Comparison of ENCODE assay signal across 18 mouse cellular contexts in the genomic region with DNA sequence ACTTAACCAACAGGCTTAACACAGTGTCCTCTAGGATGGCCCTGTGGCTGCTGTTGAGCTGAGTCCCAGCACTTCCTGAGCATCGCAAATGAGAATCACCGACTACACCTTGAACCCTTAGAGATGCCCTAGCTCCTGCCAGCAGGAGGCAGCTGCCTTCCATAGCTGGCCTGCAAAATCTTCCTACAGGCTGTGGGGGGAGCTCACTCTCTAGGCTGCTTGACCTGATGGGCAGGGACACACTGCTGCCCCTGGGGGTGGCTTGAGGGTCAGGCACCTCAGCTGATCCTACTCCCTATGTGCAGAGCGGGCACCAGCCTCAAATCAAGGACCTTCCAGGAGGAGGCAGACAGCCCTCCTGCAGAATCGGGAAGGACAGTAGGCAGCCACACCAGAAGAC. TPM values are rescaled to one million over a fixed set of nuclear protein-coding genes. Genes with fewer than 3 reads are reported as not detected.
A peak's percentile ranks its signal among the peaks of the same experiment; 100 is the strongest.
DNase-seq lines count a peak whose midpoint lies in the region; ATAC-seq and TF ChIP-seq lines count a peak whose summit lies in the region.
"Had no signal": no experiment of that assay in that cellular context is flagged by ENCODE, and none has a peak within 500 bp of the region (broad histone marks: within the 10 kb centered on the region; RNA-seq: fewer than 3 reads in every experiment).

No protein-coding gene starts in this region.

- TF ChIP-seq EP300 in heart, postnatal 0 days (IDR thresholded peaks at IDR 0.05; ENCODE audit: low read depth), result no peak
- TF ChIP-seq EP300 in liver, postnatal 0 days (IDR thresholded peaks at IDR 0.05; ENCODE audit: low read depth), result no peak
- no peak for TF ChIP-seq EP300 in CH12.LX (IDR thresholded peaks at IDR 0.05; ENCODE audit: low read length)

- peak; percentile 14 for TF ChIP-seq RAD21 in CH12.LX (IDR thresholded peaks at IDR 0.05; ENCODE audit: low read depth, low read length)

- no peaks in the 10 kb centered on the region for H3K27me3 ChIP-seq in heart, postnatal 0 days (ENCODE audit: control insufficient read depth, insufficient read depth, low read length)
- H3K27me3 ChIP-seq in liver, postnatal 0 days (ENCODE audit: insufficient read depth, low read length), result no peaks in the 10 kb centered on the region
- H3K27me3 ChIP-seq in liver, embryonic 11.5 days (replicated peaks; ENCODE audit: control insufficient read depth, insufficient read depth, low read length), result no peaks in the 10 kb centered on the region
- H3K27me3 ChIP-seq in CH12.LX (replicated peaks), result no peaks in the 10 kb centered on the region
- H3K27me3 ChIP-seq: heart, embryonic 13.5 days; megakaryocyte, embryonic 14.5 days; neural tube, embryonic 13.5 days had no signal

- dilution Hi-C loops in CH12.LX (cut with MboI; ENCODE audit: extremely low pct_ligation_motif_present, extremely low pct_unique_long_range_greater_than_20kb, low sequenced_read_pairs), result no loop called here

- no peak for TF ChIP-seq POLR2A in CH12.LX (IDR thresholded peaks at IDR 0.05; ENCODE audit: low read depth, low read length)
- TF ChIP-seq POLR2A in bone marrow, adult 2 months (IDR thresholded peaks at IDR 0.05; ENCODE audit: borderline replicate concordance, control insufficient read depth, low read depth, low read length), result no peak

- no peak overlapping the region for H3K4me2 ChIP-seq in heart, postnatal 0 days (ENCODE audit: low read depth, low read length)
- H3K4me2 ChIP-seq in liver, postnatal 0 days (ENCODE audit: low read depth, low read length), result no peak overlapping the region
- H3K4me2 ChIP-seq in liver, embryonic 11.5 days, result no peak overlapping the region
- no peak overlapping the region for H3K4me2 ChIP-seq in CH12.LX (ENCODE audit: insufficient read depth, low read depth, poor library complexity, severe bottlenecking)
- H3K4me2 ChIP-seq: heart, embryonic 13.5 days; neural tube, embryonic 13.5 days had no signal

- no peak for ATAC-seq in heart, postnatal 0 days (ENCODE audit: insufficient read depth, low read depth)
- ATAC-seq in liver, postnatal 0 days, result no peak
- no peak for ATAC-seq in liver, embryonic 11.5 days (replicated peaks; ENCODE audit: low FRiP score)

- H3K4me1 ChIP-seq in heart, postnatal 0 days (ENCODE audit: control insufficient read depth, insufficient read depth), result peaks cover 17% of the 10 kb centered on the region
- H3K4me1 ChIP-seq in liver, postnatal 0 days (ENCODE audit: insufficient read depth), result peaks cover 6% of the 10 kb centered on the region
- 0 out of 2 replicates have a peak, but pooled peaks cover 2% of the 10 kb centered on the region for H3K4me1 ChIP-seq in liver, embryonic 11.5 days (replicated peaks; ENCODE audit: control insufficient read depth, insufficient read depth, low read length)
- peaks cover 3 to 6% of the 10 kb centered on the region in 2 experiments; a peak in 3 of 4 replicates for H3K4me1 ChIP-seq in CH12.LX (ENCODE audit: control insufficient read depth in 1 of 2, insufficient read depth in 2 of 2)
- no peaks in the 10 kb centered on the region for H3K4me1 ChIP-seq in bone marrow, adult 2 months (ENCODE audit: control insufficient read depth, insufficient read depth, low read length)

- peaks cover 59% of the 10 kb centered on the region for H3K36me3 ChIP-seq in heart, postnatal 0 days (replicated peaks; ENCODE audit: control insufficient read depth, insufficient read depth, low read length)
- H3K36me3 ChIP-seq in liver, postnatal 0 days (replicated peaks; ENCODE audit: insufficient read depth, low read length), result peaks cover 51% of the 10 kb centered on the region
- 0 out of 2 replicates have a peak, but pooled peaks cover 2% of the 10 kb centered on the region for H3K36me3 ChIP-seq in liver, embryonic 11.5 days (ENCODE audit: control insufficient read depth, insufficient read depth, low read length)
- peaks cover 2 to 3% of the 10 kb centered on the region in 2 experiments for H3K36me3 ChIP-seq in CH12.LX (replicated peaks in 1 of 2; ENCODE audit: control insufficient read depth in 1 of 2, insufficient read depth in 1 of 2, low read length in 1 of 2)
- H3K36me3 ChIP-seq: hindbrain, embryonic 10.5 days; neural tube, embryonic 13.5 days had no signal

- in situ Hi-C loops in CH12.LX (cut with MboI; ENCODE audit: low pct_ligation_motif_present, low pct_unique_long_range_greater_than_20kb, low sequenced_read_pairs), result no loop called here

- no peaks in the 10 kb centered on the region for H3K79me2 ChIP-seq in CH12.LX (replicated peaks; ENCODE audit: control insufficient read depth, extremely low read depth, insufficient read depth, poor library complexity, severe bottlenecking)

- no peak overlapping the region for H3K4me3 ChIP-seq in heart, postnatal 0 days (ENCODE audit: low read depth, low read length)
- no peak overlapping the region for H3K4me3 ChIP-seq in liver, postnatal 0 days (ENCODE audit: low read depth, low read length)
- H3K4me3 ChIP-seq in liver, embryonic 11.5 days (ENCODE audit: low read depth, low read length), result no peak overlapping the region
- H3K4me3 ChIP-seq in CH12.LX (replicated peaks in 1 of 3; ENCODE audit: low read depth in 2 of 3, low read length in 2 of 3, poor library complexity in 1 of 3), result no peak overlapping the region
- no peak overlapping the region for H3K4me3 ChIP-seq in bone marrow, adult 2 months (replicated peaks; ENCODE audit: control insufficient read depth, low read depth, low read length)
- H3K4me3 ChIP-seq: heart, embryonic 13.5 days; hindbrain, embryonic 10.5 days; megakaryocyte, embryonic 14.5 days; neural tube, embryonic 13.5 days had no signal

- H3K27ac ChIP-seq in heart, postnatal 0 days (ENCODE audit: low read depth), result no peak overlapping the region
- H3K27ac ChIP-seq in liver, postnatal 0 days (ENCODE audit: low read depth), result no peak overlapping the region
- H3K27ac ChIP-seq in liver, embryonic 11.5 days (ENCODE audit: low read depth, low read length), result no peak overlapping the region
- no peak overlapping the region for H3K27ac ChIP-seq in CH12.LX (ENCODE audit: insufficient read depth, low read depth)
- no peak overlapping the region for H3K27ac ChIP-seq in bone marrow, adult 2 months (ENCODE audit: control insufficient read depth, insufficient read depth, low read depth, low read length, poor library complexity)
- H3K27ac ChIP-seq: heart, embryonic 13.5 days; hindbrain, embryonic 10.5 days; neural tube, embryonic 13.5 days had no signal

- DNase-seq in heart, postnatal 0 days (ENCODE audit: low spot score), result no peak
- no peak for DNase-seq in heart, adult 8-10 months (ENCODE audit: low spot score)
- DNase-seq in liver, postnatal 0 days, result no peak
- DNase-seq in liver, embryonic 11.5 days (ENCODE audit: low spot score), result no peak
- DNase-seq in CH12.LX (ENCODE audit: extremely low read depth), result peak; percentile 21
- DNase-seq in urinary bladder, postnatal 25 days (ENCODE audit: low spot score), result no peak
- no peak for DNase-seq in cerebellum, adult 18-20 months
- DNase-seq: cerebellum, postnatal 36 days; gastrocnemius, postnatal 25 days; kidney, postnatal 14 days; spleen, adult 18-20 months had no signal

- no peak overlapping the region for H3K9ac ChIP-seq in heart, postnatal 0 days (replicated peaks; ENCODE audit: low read depth, low read length)
- H3K9ac ChIP-seq in liver, postnatal 0 days (replicated peaks), result no peak overlapping the region
- H3K9ac ChIP-seq in liver, embryonic 11.5 days (ENCODE audit: low read depth, low read length), result no peak overlapping the region
- no peak overlapping the region for H3K9ac ChIP-seq in CH12.LX (ENCODE audit: insufficient read depth, low read depth)
- H3K9ac ChIP-seq: heart, embryonic 13.5 days; neural tube, embryonic 13.5 days had no signal

- H3K9me3 ChIP-seq in heart, postnatal 0 days (replicated peaks; ENCODE audit: control insufficient read depth, low read length), result no peaks in the 10 kb centered on the region
- H3K9me3 ChIP-seq in liver, postnatal 0 days (ENCODE audit: low read length), result no peaks in the 10 kb centered on the region
- no peaks in the 10 kb centered on the region for H3K9me3 ChIP-seq in liver, embryonic 11.5 days (ENCODE audit: control insufficient read depth, low read length)
- no peaks in the 10 kb centered on the region for H3K9me3 ChIP-seq in CH12.LX (replicated peaks; ENCODE audit: low read length)
- H3K9me3 ChIP-seq: hindbrain, embryonic 10.5 days; megakaryocyte, embryonic 14.5 days; neural tube, embryonic 13.5 days had no signal

- peak; percentile 32 for TF ChIP-seq CTCF in heart, postnatal 0 days (IDR thresholded peaks at IDR 0.05; ENCODE audit: low read depth)
- peak; percentile 49 for TF ChIP-seq CTCF in liver, postnatal 0 days (IDR thresholded peaks at IDR 0.05; ENCODE audit: low read depth)
- TF ChIP-seq CTCF in CH12.LX (conservative IDR thresholded peaks at IDR 0.05 in 1 of 2, IDR thresholded peaks at IDR 0.05 in 1 of 2; ENCODE audit: low read depth in 2 of 2, low read length in 2 of 2), result peak in 1 of 2 experiments; percentile 76; a peak in 2 of 4 replicates
- TF ChIP-seq CTCF in bone marrow, adult 2 months (IDR thresholded peaks at IDR 0.05; ENCODE audit: control insufficient read depth, insufficient read depth, low read length), result peak; percentile 14; the same call in 1 of the 2 replicates

- 77% methylated on average over 4 of the region's 4 CpGs for WGBS in heart, postnatal 0 days
- 83% methylated on average over 4 of the region's 4 CpGs for WGBS in liver, postnatal 0 days (ENCODE audit: insufficient replicate concordance)
- WGBS in liver, embryonic 11.5 days, result 83% methylated on average over 4 of the region's 4 CpGs
- WGBS in bone marrow, adult 2 months, result 87% methylated on average over 4 of the region's 4 CpGs

RNA-seq across cellular contexts. Expression of gene Tesmin, which starts 31.0 kb away (rescaled TPM):
- total RNA-seq in heart, postnatal 0 days (2014; rRNA removed; ENCODE audit: low replicate concordance), result 1.2 and 2.9 TPM in 2 replicates
- polyA plus RNA-seq in heart, postnatal 0 days (2015; fragmentation: Nextera tagmentation; extraction: Ambion mirVana), result 1.1 and 1.3 TPM in 2 replicates
- total RNA-seq in heart, adult 8-10 months (2022), result 1 to 10 TPM; 2.4 to 5.1 (median 3.1) TPM
- 0.80 and 0.91 TPM in 2 replicates for polyA plus RNA-seq in liver, postnatal 0 days (2015; fragmentation: Nextera tagmentation; extraction: Ambion mirVana)
- 0.41 and 0.55 TPM in 2 replicates for polyA plus RNA-seq in liver, embryonic 11.5 days (2014; fragmentation: Nextera tagmentation; extraction: Ambion mirVana)
- total RNA-seq in CH12.LX (2012; rRNA removed) (0.08 TPM in 1 of 2 replicates, not detected in the other), CH12.LX (2014; rRNA removed) (0.19 and 0.32 TPM in 2 replicates)
- 0.17 and 0.26 TPM in 2 replicates for polyA plus RNA-seq in CH12.LX (2012; ENCODE audit: insufficient read length, low read depth)
- polyA plus RNA-seq in bone marrow, adult 2 months (2011; ENCODE audit: insufficient read depth, insufficient read length, low replicate concordance, missing spikeins), result 1.1 TPM in 1 of 2 replicates, not detected in the other
- polyA plus RNA-seq: neural tube, embryonic 13.5 days had no signal

RNA-seq across cellular contexts. Expression of gene Cpt1a, which starts 35.5 kb away (rescaled TPM):
- total RNA-seq in heart, postnatal 0 days (2014; rRNA removed; ENCODE audit: low replicate concordance), result 43.6 and 79.4 TPM in 2 replicates
- polyA plus RNA-seq in heart, postnatal 0 days (2015; fragmentation: Nextera tagmentation; extraction: Ambion mirVana), result 43.9 and 49.8 TPM in 2 replicates
- 10 to 100 TPM; 46.3 to 65.6 (median 57.4) TPM for total RNA-seq in heart, adult 8-10 months (2022)
- 139 and 140 TPM in 2 replicates for polyA plus RNA-seq in liver, postnatal 0 days (2015; fragmentation: Nextera tagmentation; extraction: Ambion mirVana)
- 15.0 and 15.8 TPM in 2 replicates for polyA plus RNA-seq in liver, embryonic 11.5 days (2014; fragmentation: Nextera tagmentation; extraction: Ambion mirVana)
- total RNA-seq in CH12.LX (2012; rRNA removed) (4.5 and 4.6 TPM in 2 replicates), CH12.LX (2014; rRNA removed) (0.77 and 0.81 TPM in 2 replicates)
- polyA plus RNA-seq in CH12.LX (2012; ENCODE audit: insufficient read length, low read depth), result 2.3 and 2.6 TPM in 2 replicates
- polyA plus RNA-seq in bone marrow, adult 2 months (2011; ENCODE audit: insufficient read depth, insufficient read length, low replicate concordance, missing spikeins), result 11.5 and 27.9 TPM in 2 replicates

RNA-seq across cellular contexts. Expression of gene Gal, which starts 56.7 kb away (rescaled TPM):
- total RNA-seq in heart, postnatal 0 days (2014; rRNA removed; ENCODE audit: low replicate concordance), result 2.3 TPM in 1 of 2 replicates, not detected in the other
- polyA plus RNA-seq in heart, postnatal 0 days (2015; fragmentation: Nextera tagmentation; extraction: Ambion mirVana), result 2.4 and 3.1 TPM in 2 replicates
- total RNA-seq in heart, adult 8-10 months (2022), result not detected
- 0.14 TPM in 1 of 2 replicates, not detected in the other for polyA plus RNA-seq in liver, postnatal 0 days (2015; fragmentation: Nextera tagmentation; extraction: Ambion mirVana)
- polyA plus RNA-seq in liver, embryonic 11.5 days (2014; fragmentation: Nextera tagmentation; extraction: Ambion mirVana), result 2.1 and 2.6 TPM in 2 replicates
- total RNA-seq in CH12.LX (2012; rRNA removed) (not detected in 2 replicates), CH12.LX (2014; rRNA removed) (not detected in 2 replicates)
- not detected in 2 replicates for polyA plus RNA-seq in CH12.LX (2012; ENCODE audit: insufficient read length, low read depth)
- not detected in 2 replicates for polyA plus RNA-seq in bone marrow, adult 2 months (2011; ENCODE audit: insufficient read depth, insufficient read length, low replicate concordance, missing spikeins)
- polyA plus RNA-seq: C2C12; liver, embryonic 16.5 days had no signal
